Mouse (Mus musculus) fat pad, adult 2 months (tissue): ENCODE measurements at regions not wholly inside any gene's neighbourhood (a gene's known extent, or its start where the extent isn't known, plus 50 kb on each side); places are given as distances from the start of the nearest gene placed in this dataset.
"Not testable (repeated sequence)": the region's sequence is repeated elsewhere in the genome, so short reads cannot be mapped to it uniquely, and the experiment has no call there.

Experiments
- DNase-seq: peaks from one replicate; pipeline ENCODE4 v3.0.0-alpha.2; 2011; ENCODE audit warnings: low read depth, low spot score; ENCODE audit errors: extremely low read depth

DNA sequence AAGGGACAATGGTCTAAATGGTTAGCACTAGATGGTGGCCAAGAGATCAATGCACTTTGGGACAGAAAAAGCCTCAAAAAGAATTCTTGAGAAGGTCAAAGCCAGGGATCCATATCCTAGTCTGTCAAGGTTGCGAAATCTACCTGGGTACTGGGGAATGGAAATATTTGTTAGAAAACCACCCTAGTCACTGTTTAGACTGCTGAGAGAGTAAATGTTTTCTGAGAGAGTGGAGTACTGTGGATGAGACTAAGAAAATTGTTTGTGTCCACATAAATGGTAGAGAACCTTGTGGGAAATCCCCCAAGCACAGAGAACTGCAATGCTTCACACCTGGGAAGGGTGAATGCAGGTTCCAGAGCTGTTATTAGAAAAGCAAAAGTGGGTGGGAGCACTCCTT, 239.5 kb upstream of the Rarb start:
- DNase-seq, result no peak

- no peak for DNase-seq
Observed at GRCm38 (mm10) chr14:17057355-17057754, 238.4 kb upstream of the Rarb start.

DNA sequence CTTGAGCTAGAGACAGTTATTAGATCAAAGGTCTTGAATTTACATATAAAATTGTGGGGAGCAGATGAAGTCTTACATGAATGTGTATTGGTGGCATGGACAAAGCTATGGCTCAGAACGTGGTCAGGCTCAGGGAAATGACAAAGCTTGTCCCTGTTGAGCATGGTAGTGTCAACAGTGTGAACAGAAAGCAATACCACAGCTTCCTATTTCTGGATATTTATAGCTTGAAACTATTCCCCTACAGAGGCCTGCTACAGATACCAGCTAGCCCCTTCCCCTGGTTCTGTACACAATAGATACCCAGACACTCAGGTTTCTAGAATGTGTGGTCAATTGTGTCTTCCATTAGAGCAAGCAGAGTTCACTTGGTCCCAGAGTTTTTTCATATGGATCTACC, 236.8 kb upstream of the Rarb start:
- DNase-seq, result no peak

DNA sequence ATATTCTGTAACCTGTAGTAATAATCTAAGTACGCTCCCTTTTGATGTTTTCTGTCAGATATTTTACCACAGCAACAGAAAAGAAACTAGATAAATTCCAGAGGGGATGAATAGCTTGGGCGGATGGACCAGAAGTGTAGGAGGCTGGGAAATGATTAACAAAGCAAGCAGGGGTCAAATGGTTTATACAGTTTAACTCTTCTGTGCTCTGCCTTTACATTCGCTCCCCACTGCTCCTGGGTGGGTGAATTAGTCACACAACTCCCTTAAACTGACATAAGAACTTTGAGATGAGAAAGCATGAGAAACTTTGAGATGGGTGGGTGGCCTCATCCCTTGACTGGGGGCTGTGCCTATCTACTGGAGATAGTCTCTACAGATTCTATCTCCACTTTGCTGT, 235.4 kb upstream of the Rarb start:
- no peak for DNase-seq

GRCm38 (mm10) chr14:17046808-17047207, 227.9 kb upstream of the Rarb start:
- DNase-seq, result peak; percentile 1

DNA sequence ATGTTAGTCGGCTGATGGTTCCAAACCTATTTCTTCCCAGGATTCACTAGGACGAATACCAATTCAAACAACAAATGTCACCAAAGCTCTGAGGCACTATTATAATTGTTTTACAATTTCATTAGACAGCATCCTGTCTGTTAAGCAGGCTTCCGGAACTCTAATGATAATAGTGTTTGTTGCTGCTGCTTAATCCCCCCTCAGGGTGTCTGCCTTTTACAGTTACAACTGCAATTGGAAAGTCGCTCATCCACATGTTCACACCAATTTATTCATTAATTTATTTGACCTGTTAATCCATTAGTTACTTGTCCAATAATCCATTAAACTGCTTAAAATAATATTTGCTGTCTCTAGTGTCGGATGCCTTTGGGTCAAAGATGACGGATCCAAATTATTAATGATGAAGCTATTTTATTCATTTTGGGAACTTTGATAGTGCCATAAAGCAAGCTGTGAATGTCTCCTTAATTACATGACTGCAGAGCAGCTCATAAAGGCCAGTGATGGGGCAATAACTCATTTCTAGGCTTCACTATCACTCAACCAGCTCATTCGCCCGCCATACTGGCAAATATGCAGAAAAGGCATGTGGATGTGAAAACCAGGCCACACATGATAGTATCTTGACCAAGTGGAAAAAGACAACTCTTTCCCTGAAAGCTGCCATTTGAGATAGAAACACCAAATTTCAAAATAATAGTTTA, 226.6 kb upstream of the Rarb start:
- no peak for DNase-seq

DNA sequence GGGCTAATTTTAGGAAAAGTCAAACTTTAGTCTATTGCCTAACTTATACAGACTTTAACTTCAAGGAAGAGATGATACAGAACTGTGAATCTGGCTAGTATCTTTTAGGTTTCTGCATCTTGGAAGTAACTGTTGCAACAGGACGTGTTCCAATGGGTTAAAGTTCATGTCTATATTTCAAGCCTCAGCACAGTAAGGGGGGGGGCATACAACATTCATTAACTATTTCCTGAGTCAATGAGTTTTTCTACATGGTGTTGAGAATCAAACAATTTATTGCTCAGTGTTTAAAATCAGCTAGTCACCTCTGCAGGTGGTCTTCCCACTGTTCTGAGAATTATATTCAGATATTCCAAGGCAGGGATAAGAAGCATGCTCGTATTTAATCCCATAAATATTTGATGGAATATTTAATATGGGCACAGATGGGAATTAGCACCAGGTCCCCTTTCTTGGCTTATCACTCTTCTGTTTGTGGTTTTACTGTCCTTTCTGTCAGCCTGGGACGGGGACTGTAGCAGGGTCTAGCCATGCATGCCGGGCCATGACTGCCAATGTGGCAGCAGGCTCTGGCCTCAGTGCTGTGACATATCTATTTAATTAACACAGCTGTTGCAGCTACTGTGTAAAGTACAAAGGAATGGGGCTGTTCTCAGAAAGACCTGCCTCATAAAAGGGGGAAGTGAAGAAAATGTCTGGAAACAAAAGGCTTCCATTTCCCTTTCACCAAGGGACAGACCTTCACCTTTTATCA, 201.8 kb upstream of the Rarb start:
- DNase-seq, result no peak

- DNase-seq, result no peak
Observed at GRCm38 (mm10) chr14:17012931-17013330, 194.0 kb upstream of the Rarb start.

DNA sequence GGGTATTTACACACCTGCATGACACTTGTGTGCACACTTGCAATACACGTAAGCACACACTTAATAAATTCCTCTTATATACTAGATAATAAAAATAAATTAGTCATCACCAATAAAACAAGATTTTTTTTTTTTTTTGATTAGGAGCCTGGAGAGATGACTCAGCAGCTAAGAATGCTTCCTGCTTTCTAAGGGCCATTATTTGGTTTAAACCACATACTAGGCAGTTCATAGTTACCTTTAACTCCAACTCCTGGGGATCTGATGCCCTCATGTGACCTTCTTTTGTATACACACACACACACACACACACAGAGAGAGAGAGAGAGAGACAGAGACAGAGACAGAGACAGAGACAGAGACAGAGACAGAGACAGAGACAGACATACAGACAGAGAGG, 193.2 kb upstream of the Rarb start:
- DNase-seq, result no peak

- DNase-seq, result no peak
Observed at GRCm38 (mm10) chr14:17005194-17006018, 186.4 kb upstream of the Rarb start.

GRCm38 (mm10) chr14:17004714-17005113, 185.8 kb upstream of the Rarb start:
- DNase-seq, result no peak

DNA sequence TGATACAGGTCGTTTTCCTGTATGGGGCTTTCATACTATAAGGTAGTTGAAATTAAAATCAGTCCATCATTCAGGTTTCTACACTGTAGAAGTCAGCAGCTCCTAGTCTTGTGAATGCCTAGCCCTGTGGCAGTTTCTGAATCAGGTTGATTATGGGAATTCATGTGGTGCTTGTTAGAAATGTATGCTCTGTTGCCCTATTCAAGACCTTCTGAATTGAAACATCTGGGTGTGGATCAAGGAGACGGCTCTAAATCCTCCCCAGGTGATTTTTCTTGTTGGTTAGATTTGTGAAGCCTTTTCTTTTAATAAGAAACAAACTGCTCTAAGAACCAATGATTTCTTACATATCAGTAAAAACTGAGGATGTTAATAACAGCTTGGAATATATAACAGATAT, 177.8 kb upstream of the Rarb start:
- no peak for DNase-seq

DNA sequence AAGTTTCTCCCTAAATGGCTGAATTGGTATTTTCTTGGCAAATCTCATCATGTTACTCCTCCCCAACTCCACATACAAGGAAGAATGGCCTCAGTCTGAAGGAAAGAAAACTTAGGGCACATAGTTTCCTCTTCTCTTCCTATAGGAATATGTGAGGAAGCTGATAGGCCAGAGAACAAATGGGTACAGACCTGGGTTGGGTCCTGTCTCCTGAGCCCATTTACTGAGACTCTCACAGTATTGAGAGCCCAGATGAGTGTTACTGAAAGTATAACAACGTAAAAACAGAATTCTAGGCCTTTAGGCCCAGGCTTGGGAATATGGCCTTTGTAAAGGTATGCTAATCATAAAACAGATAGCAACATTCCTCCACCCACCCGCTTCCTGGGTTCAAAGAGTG, 152.0 kb upstream of the Rarb start:
- not testable (repeated sequence) for DNase-seq

DNA sequence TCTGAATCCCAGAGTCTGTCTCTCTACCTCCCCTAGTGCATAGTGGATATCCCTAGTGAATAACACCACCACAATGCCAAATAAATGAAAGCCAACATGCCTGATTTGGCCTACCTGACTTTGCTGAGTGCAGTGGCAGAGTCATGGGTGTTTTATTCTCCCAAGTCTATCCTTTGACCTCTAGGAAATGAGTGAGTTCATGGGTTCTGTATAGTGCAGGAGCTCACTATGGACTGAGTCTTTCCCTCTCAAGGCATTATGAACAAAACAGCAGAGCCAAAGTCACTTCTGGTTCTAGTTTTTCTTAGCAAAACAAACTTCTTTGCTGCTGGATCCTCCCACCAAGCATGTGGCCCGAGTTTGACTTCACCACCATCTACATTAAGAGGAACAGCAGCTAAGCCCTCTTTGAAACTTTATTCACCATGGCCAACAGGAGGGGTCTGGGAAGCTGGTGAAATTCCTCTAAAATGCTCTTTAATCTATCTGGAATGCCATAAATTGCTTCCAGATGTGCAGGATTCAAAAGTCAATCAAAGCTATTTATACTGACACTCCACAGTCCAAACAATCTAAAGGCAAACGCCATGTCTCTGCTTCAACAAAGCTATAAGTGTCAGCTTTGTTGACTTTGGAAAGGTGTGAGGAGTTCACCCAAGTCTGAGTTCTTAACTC, 145.9 kb upstream of the Rarb start:
- no peak for DNase-seq

DNA sequence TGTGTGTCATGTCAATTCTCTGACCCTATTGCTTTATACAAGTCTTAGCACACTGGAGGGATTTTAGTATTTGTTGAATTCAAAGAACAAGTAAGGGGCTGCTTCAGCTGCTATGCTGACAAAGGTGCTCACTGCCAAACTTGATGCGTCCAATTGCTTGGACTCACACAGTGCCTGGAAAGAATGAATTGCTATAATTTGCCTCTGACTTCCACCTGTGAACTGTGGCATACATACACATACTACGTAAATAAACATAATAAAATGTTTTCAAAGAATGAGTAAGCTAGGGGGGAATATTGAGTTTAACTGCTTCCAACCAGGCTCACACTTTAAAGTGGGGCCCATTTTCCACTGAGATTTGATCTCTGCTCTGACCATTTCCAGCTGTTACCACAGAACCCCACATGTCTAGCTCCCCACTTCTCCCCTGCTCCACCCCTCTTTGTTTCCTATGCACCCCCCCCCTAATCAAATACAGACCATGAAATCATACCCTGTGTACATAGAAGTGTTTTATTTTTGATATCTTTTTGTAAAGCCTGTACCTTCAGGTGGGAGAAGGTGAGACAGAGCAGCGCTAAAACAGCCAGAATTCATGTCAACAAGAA, 143.4 kb upstream of the Rarb start:
- no peak for DNase-seq

DNA sequence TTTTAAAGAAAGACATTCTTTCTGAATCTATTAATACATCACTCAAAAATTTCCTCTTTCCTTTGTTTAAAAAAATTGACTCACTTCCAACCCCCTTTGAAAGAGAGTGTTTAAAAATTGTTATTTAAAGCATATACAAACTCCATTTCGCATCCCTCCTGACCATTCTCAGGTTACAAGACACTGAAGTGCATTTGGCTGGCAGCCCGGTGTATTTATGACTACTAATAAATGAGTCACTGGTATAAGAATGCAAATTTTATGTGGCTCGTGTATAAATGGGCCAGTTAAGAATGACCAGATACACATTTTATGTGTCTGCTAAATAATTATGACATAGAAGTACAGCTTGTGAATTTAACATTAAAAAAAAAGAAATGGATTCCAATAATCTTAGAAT, 138.8 kb upstream of the Rarb start:
- DNase-seq, result no peak

DNA sequence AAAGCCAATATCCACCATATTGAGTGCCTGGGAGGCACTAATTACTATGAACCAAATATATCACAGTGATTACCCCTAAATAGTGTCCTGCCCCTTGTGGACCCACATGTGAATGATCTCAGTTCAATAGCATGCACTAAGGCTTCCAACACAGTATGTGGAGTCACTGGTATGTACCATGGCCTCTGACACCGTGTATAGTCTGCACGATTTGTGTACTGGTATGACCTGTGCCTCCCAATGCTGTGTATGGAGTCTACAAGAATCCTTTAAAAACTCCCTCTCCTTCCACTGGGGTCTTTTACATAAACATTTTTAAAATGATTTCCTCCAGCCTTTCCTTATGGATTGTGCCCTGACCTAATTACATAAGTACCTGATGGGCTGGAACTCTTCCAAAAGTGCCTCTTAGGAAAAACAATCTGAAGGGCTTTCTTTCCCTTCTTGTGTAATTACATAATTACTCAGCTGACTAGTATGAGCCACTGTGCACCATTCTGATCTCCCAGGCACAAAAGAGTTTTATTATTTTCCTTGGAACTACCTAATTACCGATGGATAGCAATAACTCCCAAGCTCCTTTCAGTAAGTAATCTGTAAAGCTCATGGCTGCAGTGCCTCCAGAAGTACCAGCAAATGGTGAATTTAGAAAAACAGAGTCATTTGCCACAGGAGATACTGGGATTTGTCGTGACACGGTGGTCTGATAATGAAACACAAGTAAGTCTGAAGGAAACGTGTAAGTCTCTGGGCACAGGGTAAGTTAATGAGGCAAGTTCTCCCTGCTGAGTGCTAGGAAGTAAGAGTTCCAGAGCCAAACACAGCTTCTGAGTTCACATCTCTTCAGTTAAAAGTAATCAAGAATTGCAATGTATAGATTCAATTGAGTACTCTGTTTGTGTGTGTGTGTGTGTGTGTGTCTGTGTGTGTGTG, 135.8 kb upstream of the Rarb start:
- peak; percentile 14 for DNase-seq

DNA sequence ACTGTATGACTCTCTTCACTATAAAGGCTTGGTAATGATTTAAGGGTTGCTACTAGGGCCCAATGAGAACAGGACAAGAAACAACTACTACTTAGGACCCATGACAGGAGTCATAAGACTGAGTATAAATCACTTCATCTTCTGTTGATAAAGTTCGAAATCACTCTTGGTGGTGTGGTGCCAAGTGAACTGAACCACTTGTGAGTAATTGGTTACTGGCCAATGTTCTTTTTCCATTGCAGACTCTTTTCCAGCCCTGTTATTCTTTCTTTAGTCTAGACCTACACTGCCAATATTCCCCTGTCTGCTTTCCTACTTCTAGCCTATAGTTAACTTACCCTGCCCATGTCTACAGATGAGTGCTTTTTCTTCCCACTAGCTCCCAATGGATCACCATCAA, 129.8 kb upstream of the Rarb start:
- DNase-seq, result no peak

- DNase-seq, result no peak
Observed at GRCm38 (mm10) chr14:16944441-16944840, 125.5 kb upstream of the Rarb start.

DNA sequence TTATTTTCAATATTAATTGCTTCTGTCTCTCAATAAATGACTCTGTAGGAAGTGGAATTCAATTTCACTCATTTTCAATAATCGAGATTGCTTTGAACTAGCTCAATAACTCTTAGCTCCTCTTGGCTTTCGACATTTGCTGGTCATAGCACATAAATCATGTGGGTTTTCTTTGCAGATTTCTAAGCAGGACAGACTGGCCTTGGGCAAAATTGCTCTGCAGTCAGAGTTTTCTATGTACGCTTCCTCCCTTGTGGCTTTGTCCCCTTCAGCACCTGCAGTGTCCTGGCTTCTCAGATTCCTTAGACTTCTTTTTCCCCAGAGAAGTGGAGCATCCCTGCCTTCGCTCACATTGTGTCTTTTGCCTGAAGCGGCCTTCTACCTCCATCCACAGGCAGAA, 124.6 kb upstream of the Rarb start:
- no peak for DNase-seq
